Mouse (Mus musculus) left cerebral cortex, postnatal 10 days (tissue): ENCODE measurements around the gene Dad1. TPM values are rescaled to one million over a fixed set of nuclear protein-coding genes. Genes with fewer than 3 reads are reported as not detected.

Source experiments
- DNase-seq, 2 experiments: peaks; one replicate each; pipeline ENCODE4 v3.0.0; 2021 to 2022; ENCODE audit warnings: low spot score in 2 of 2, mixed read lengths in 1 of 2; ENCODE audit errors: extremely low spot score in 1 of 2
- intact Hi-C: fragments of 180-260 bp; cut with DNase I; formaldehyde crosslinking; loops from one replicate; pipeline ENCODE4 v1.15.1; 2025
- total RNA-seq, 2 experiments: library from RNA; stranded (reverse); gene quantifications; 2 replicates each; pipeline ENCODE4 v1.2.3; 2021

Gene Dad1
- total RNA-seq, 2 experiments from 2014 or later, result 121 to 126 TPM

GRCm38 (mm10) chr14:54192462-54192847, 61.4 kb downstream of the Dad1 start:
- DNase-seq, result peak in 1 of 2 experiments; percentile 50
- intact Hi-C loops, result no loop called here

GRCm38 (mm10) chr14:54191594-54192461, 62.1 kb downstream of the Dad1 start:
- intact Hi-C loops, result no loop called here

DNA sequence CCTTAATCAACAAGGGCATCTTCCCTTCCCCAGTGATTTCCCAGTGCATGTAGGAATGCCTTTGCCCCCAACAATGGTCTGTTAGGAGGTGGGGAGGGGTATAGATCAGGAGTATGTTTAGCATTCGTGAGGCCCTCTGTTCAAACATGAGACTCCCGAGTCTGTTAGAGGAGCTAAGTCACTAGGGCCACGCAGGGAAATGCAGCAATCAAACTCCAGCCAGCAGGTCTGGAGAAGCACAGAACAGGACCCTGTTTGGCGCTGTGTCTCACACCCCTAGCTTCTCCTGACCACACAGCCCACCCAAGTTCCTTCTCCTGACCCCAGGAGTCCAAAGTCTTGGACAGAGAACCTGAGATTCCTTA, 62.9 kb downstream of the Dad1 start:
- intact Hi-C loops, result no loop called here
- no peak for DNase-seq

More at GRCm38 (mm10) chr14:54191594-54192461, 62.1 kb downstream of the Dad1 start:
- DNase-seq, result peak; percentile 34 to 48

GRCm38 (mm10) chr14:54190305-54191025, 63.4 kb downstream of the Dad1 start:
- DNase-seq, result no peak
- intact Hi-C loops, result no loop called here

DNA sequence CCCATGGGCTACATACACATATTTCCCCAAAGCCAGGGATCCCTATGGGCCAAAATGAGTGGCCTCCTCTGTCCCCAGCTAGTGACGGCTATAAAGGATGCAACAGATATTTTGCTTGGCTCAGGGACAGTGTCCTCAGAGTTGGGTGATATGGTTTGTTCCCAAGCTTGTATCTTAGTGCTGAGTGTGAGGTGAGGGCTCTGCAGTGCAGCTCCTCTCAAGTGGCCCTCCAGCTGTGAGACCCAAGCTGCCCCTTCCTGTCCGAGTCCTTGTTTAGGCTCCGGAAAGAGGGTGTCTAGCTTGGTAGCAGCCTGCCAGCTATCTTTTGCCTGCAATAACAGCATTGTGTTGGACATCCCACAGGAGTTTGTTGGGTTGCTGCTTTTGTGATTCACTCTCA, 64.6 kb downstream of the Dad1 start:
- intact Hi-C loops, result no loop called here
- no peak for DNase-seq

DNA sequence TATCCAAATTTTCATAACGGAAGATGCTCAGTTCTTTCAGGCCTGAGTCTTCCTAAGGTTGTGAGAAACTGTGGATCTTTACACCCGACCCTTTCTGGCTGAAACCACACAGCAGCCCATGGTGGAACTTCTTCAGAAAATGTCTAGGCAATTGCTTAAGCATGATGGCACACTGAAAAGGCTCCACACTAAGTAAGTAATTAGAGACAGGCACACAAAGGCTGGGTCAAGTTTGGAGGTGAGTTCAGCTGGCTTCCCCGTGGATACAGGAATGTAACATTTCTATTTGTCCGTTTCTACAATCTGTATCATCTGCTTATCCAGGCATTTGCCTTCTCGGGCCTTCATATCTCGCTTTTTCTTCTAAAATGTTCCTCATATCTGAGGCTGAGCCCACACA, 66.7 kb downstream of the Dad1 start:
- no peak for DNase-seq
- intact Hi-C loops, result no loop called here

Other genes starting within 250 kb of the Dad1 start
- gene Abhd4, start 84 bp upstream of the Dad1 start, total RNA-seq, result 10 to 100 TPM; 43.7 to 48.0 TPM
- gene Olfr49, start 30.8 kb upstream of the Dad1 start, total RNA-seq, result not detected
- 10 to 100 TPM; 61.6 to 66.4 TPM for gene Oxa1l, start 106.7 kb upstream of the Dad1 start, total RNA-seq
- 1 to 10 TPM; 2.1 to 2.2 TPM for gene Slc7a7, start 163.7 kb upstream of the Dad1 start, total RNA-seq
- gene Mrpl52, start 172.8 kb upstream of the Dad1 start, total RNA-seq, result 100 to 1,000 TPM; 103 to 105 TPM
- 10 to 100 TPM; 28.4 to 35.9 TPM for gene Mmp14, start 177.5 kb upstream of the Dad1 start, total RNA-seq
- 10 to 100 TPM; 27.5 to 34.5 TPM for gene Lrp10, start 210.0 kb upstream of the Dad1 start, total RNA-seq
- 10 to 100 TPM; 14.5 to 16.7 TPM for gene Rem2, start 222.0 kb upstream of the Dad1 start, total RNA-seq